Mouse (Mus musculus) intestine, embryonic 16.5 days (tissue): ENCODE data around the gene Nat9. TPM values are rescaled to one million over a fixed set of nuclear protein-coding genes. Genes with fewer than 3 reads are reported as not detected.

Experiments used
- ATAC-seq: fragments of 200-750 bp; cut with Nextera tagmentation; 2 replicates; pipeline ENCODE4 v1.8.0; 2017; ENCODE audit warnings: moderate TSS enrichment, moderate library complexity
- H3K27ac ChIP-seq: fragments of 300-500 bp; sonication (generic); 2 replicates; pipeline ENCODE4 v1.5.1; 2014; ENCODE audit warnings: mild to moderate bottlenecking, low read length
- H3K27me3 ChIP-seq: fragments of 300-500 bp; sonication (generic); replicated peaks from 2 replicates; pipeline ENCODE4 v1.6.1; 2014; ENCODE audit warnings: low read length, control low read depth, mixed read lengths; ENCODE audit not compliant: control insufficient read depth, insufficient read depth
- H3K36me3 ChIP-seq: fragments of 300-500 bp; sonication (generic); 2 replicates; pipeline ENCODE4 v1.6.1; 2014; ENCODE audit warnings: low read length, control low read depth; ENCODE audit not compliant: control insufficient read depth, insufficient read depth
- H3K4me1 ChIP-seq: fragments of 300-500 bp; sonication (generic); 2 replicates; pipeline ENCODE4 v1.6.1; 2014; ENCODE audit warnings: low read length, control low read depth, mixed read lengths; ENCODE audit not compliant: control insufficient read depth, insufficient read depth
- H3K4me2 ChIP-seq: fragments of 300-500 bp; sonication (generic); 2 replicates; pipeline ENCODE4 v1.6.1; 2014; ENCODE audit warnings: low read depth, low read length, control low read depth
- H3K4me3 ChIP-seq: fragments of 300-500 bp; sonication (generic); 2 replicates; pipeline ENCODE4 v1.5.1; 2014; ENCODE audit warnings: mild to moderate bottlenecking, low read length
- H3K9ac ChIP-seq: fragments of 300-500 bp; sonication (generic); 2 replicates; pipeline ENCODE4 v1.6.1; 2014; ENCODE audit warnings: low read depth, low read length
- H3K9me3 ChIP-seq: fragments of 300-500 bp; sonication (generic); 2 replicates; pipeline ENCODE4 v1.6.1; 2016; ENCODE audit warnings: low read length, control low read depth; ENCODE audit not compliant: control insufficient read depth
- WGBS: fragments of 180-500 bp; shearing (Covaris S2); extraction: QIAGEN DNeasy Blood & Tissue Kit; methylation state at CpG from one replicate; pipeline ENCODE4 v1.1.7; 2014; 5-methylcytosine and 5-hydroxymethylcytosine counted together
- polyA plus RNA-seq: library from polyadenylated mRNA; unstranded; fragments of >200 nt; fragmentation: Nextera tagmentation; extraction: Ambion mirVana; gene quantifications from 2 replicates; pipeline ENCODE4 v1.2.1, GENCODE M21; 2015

Nat9 gene
- polyA plus RNA-seq, 1 experiment from 2014 or later = 24.9 TPM

- Histone ChIP-seq H3K9me3 (no peaks in the 10 kb centered on the region), H3K9ac (no peak overlapping the region), H3K36me3 (no peaks in the 10 kb centered on the region; the same call in 1 of the 2 replicates), H3K4me2 (no peak overlapping the region), H3K4me3 (no peak overlapping the region), H3K27ac (no peak overlapping the region), H3K4me1 (peaks cover 19% of the 10 kb centered on the region), H3K27me3 (no peaks in the 10 kb centered on the region)
- 36% methylated on average over 4 of the region's 4 CpGs for WGBS
- ATAC-seq = peak; percentile 10; the same call in 1 of the 2 replicates
These were observed 2.7 kb downstream of the Nat9 start for GRCm38 (mm10) chr11:115184973-115185372.

- H3K36me3 ChIP-seq = no peaks in the 10 kb centered on the region; the same call in 1 of the 2 replicates
- no peaks in the 10 kb centered on the region for H3K27me3 ChIP-seq
- 17% methylated on average over 12 of the region's 12 CpGs for WGBS
- peak overlapping the region; percentile 68 for H3K27ac ChIP-seq
- 0 out of 2 replicates have a peak overlapping the region, but pooled peaks have one; percentile 1 for H3K9ac ChIP-seq
- no peak overlapping the region for H3K4me3 ChIP-seq
- H3K9me3 ChIP-seq = no peaks in the 10 kb centered on the region
- no peak overlapping the region for H3K4me2 ChIP-seq
- peak; percentile 28 for ATAC-seq
- peaks cover 41% of the 10 kb centered on the region for H3K4me1 ChIP-seq
These were observed 5.6 kb downstream of the Nat9 start for GRCm38 (mm10) chr11:115181913-115182638.

- WGBS = 68% methylated on average over 6 of the region's 6 CpGs
- H3K4me3 ChIP-seq = no peak overlapping the region
- peaks cover 59% of the 10 kb centered on the region for H3K4me1 ChIP-seq
- H3K27ac ChIP-seq = peak overlapping the region; percentile 31; the same call in 1 of the 2 replicates
- no peaks in the 10 kb centered on the region; the same call in 1 of the 2 replicates for H3K36me3 ChIP-seq
- H3K4me2 ChIP-seq = no peak overlapping the region
- H3K27me3 ChIP-seq = no peaks in the 10 kb centered on the region
- no peaks in the 10 kb centered on the region for H3K9me3 ChIP-seq
- H3K9ac ChIP-seq = no peak overlapping the region
- no peak for ATAC-seq
These were observed 7.8 kb downstream of the Nat9 start for GRCm38 (mm10) chr11:115179881-115180280.

GRCm38 (mm10) chr11:115179191-115179590, 8.5 kb downstream of the Nat9 start:
- Histone ChIP-seq H3K36me3 (no peaks in the 10 kb centered on the region; the same call in 1 of the 2 replicates), H3K27ac (peak overlapping the region; percentile 23), H3K9me3 (no peaks in the 10 kb centered on the region), H3K9ac (peak overlapping the region; percentile 6), H3K4me1 (peaks cover 65% of the 10 kb centered on the region), H3K4me2 (no peak overlapping the region), H3K4me3 (no peak overlapping the region), H3K27me3 (no peaks in the 10 kb centered on the region)
- ATAC-seq = no peak
- WGBS = 61% methylated on average over 6 of the region's 6 CpGs

- H3K36me3 ChIP-seq = no peaks in the 10 kb centered on the region; the same call in 1 of the 2 replicates
- ATAC-seq = no peak
- H3K4me1 ChIP-seq = peaks cover 69% of the 10 kb centered on the region
- peak overlapping the region; percentile 91 for H3K27ac ChIP-seq
- H3K27me3 ChIP-seq = no peaks in the 10 kb centered on the region
- WGBS = 51% methylated on average over 2 of the region's 2 CpGs
- peak overlapping the region; percentile 6; the same call in 1 of the 2 replicates for H3K9ac ChIP-seq
- no peak overlapping the region for H3K4me3 ChIP-seq
- H3K9me3 ChIP-seq = no peaks in the 10 kb centered on the region
- H3K4me2 ChIP-seq = peak overlapping the region; percentile 45; the same call in 1 of the 2 replicates
These were observed 8.9 kb downstream of the Nat9 start for GRCm38 (mm10) chr11:115178766-115179165.

GRCm38 (mm10) chr11:115177559-115178195, 10.0 kb downstream of the Nat9 start:
- H3K9me3 ChIP-seq = no peaks in the 10 kb centered on the region
- WGBS = 24% methylated on average over 10 of the region's 10 CpGs

GRCm38 (mm10) chr11:115176399-115177190, 11.1 kb downstream of the Nat9 start:
- H3K9ac ChIP-seq = peak overlapping the region; percentile 44
- no peaks in the 10 kb centered on the region; the same call in 1 of the 2 replicates for H3K36me3 ChIP-seq
- H3K9me3 ChIP-seq = no peaks in the 10 kb centered on the region
- H3K4me3 ChIP-seq = no peak overlapping the region; the same call in 1 of the 2 replicates
- H3K4me1 ChIP-seq = peaks cover 84% of the 10 kb centered on the region
- WGBS = 63% methylated on average over 24 of the region's 24 CpGs
- ATAC-seq = no peak
- no peaks in the 10 kb centered on the region for H3K27me3 ChIP-seq
- H3K27ac ChIP-seq = peak overlapping the region; percentile 91
- H3K4me2 ChIP-seq = peak overlapping the region; percentile 45

More at GRCm38 (mm10) chr11:115177559-115178195, 10.0 kb downstream of the Nat9 start:
- peak overlapping the region; percentile 91 for H3K27ac ChIP-seq
- peak; percentile 84 for ATAC-seq
- peaks cover 79% of the 10 kb centered on the region for H3K4me1 ChIP-seq
- no peaks in the 10 kb centered on the region; the same call in 1 of the 2 replicates for H3K36me3 ChIP-seq
- H3K9ac ChIP-seq = peak overlapping the region; percentile 44
- peak overlapping the region; percentile 45 for H3K4me2 ChIP-seq
- H3K27me3 ChIP-seq = no peaks in the 10 kb centered on the region
- H3K4me3 ChIP-seq = peak overlapping the region; percentile 41

GRCm38 (mm10) chr11:115173549-115174339, 13.9 kb downstream of the Nat9 start:
- Histone ChIP-seq H3K36me3 (no peaks in the 10 kb centered on the region), H3K27ac (peak overlapping the region; percentile 64), H3K4me3 (no peak overlapping the region), H3K9me3 (no peaks in the 10 kb centered on the region), H3K9ac (peak overlapping the region; percentile 30; the same call in 1 of the 2 replicates), H3K4me1 (peaks cover 78% of the 10 kb centered on the region), H3K27me3 (no peaks in the 10 kb centered on the region), H3K4me2 (peak overlapping the region; percentile 44)
- 22% methylated on average over 16 of the region's 16 CpGs for WGBS
- peak; percentile 22; the same call in 1 of the 2 replicates for ATAC-seq
